Mouse (Mus musculus) kidney, embryonic 15.5 days (tissue): ENCODE measurements around the gene Fmnl2. TPM values are rescaled to one million over a fixed set of nuclear protein-coding genes. Genes with fewer than 3 reads are reported as not detected.

Source experiments
- ATAC-seq: fragments of 200-750 bp; cut with Nextera tagmentation; replicated peaks from 2 replicates; pipeline ENCODE4 v1.8.0; 2017; ENCODE audit warnings: moderate TSS enrichment; ENCODE audit not compliant: low FRiP score
- H3K27ac ChIP-seq: fragments of 300-500 bp; sonication (generic); 2 replicates; pipeline ENCODE4 v1.5.1; 2015; ENCODE audit warnings: mild to moderate bottlenecking, inconsistent platforms
- H3K27me3 ChIP-seq: fragments of 300-500 bp; sonication (generic); 2 replicates; pipeline ENCODE4 v1.6.1; 2015; ENCODE audit warnings: inconsistent platforms
- H3K36me3 ChIP-seq: fragments of 300-500 bp; sonication (generic); 2 replicates; pipeline ENCODE4 v1.6.1; 2015; ENCODE audit warnings: inconsistent platforms
- H3K4me1 ChIP-seq: fragments of 300-500 bp; sonication (generic); 2 replicates; pipeline ENCODE4 v1.6.1; 2015; ENCODE audit warnings: inconsistent platforms
- H3K4me2 ChIP-seq: fragments of 300-500 bp; sonication (generic); 2 replicates; pipeline ENCODE4 v1.6.1; 2015; ENCODE audit warnings: moderate library complexity, mild to moderate bottlenecking, inconsistent platforms
- H3K4me3 ChIP-seq: fragments of 300-500 bp; sonication (generic); replicated peaks from 2 replicates; pipeline ENCODE4 v1.5.1; 2015; ENCODE audit warnings: mild to moderate bottlenecking, inconsistent platforms
- H3K9ac ChIP-seq: fragments of 300-500 bp; sonication (generic); 2 replicates; pipeline ENCODE4 v1.6.1; 2015; ENCODE audit warnings: mild to moderate bottlenecking, inconsistent platforms
- H3K9me3 ChIP-seq: fragments of 300-500 bp; sonication (generic); replicated peaks from 2 replicates; pipeline ENCODE4 v1.6.1; 2016; ENCODE audit warnings: inconsistent platforms
- WGBS: fragments of 180-500 bp; shearing (Covaris S2); methylation state at CpG from one replicate; pipeline ENCODE4 v1.1.7; 2015; ENCODE audit warnings: mixed read lengths; 5-methylcytosine and 5-hydroxymethylcytosine counted together
- polyA plus RNA-seq: library from polyadenylated mRNA; unstranded; fragments of >200 nt; fragmentation: Nextera tagmentation; extraction: Ambion mirVana; gene quantifications from 2 replicates; pipeline ENCODE4 v1.2.1, GENCODE M21; 2015

Gene Fmnl2
- polyA plus RNA-seq, 1 experiment from 2014 or later: 8.0 TPM

DNA sequence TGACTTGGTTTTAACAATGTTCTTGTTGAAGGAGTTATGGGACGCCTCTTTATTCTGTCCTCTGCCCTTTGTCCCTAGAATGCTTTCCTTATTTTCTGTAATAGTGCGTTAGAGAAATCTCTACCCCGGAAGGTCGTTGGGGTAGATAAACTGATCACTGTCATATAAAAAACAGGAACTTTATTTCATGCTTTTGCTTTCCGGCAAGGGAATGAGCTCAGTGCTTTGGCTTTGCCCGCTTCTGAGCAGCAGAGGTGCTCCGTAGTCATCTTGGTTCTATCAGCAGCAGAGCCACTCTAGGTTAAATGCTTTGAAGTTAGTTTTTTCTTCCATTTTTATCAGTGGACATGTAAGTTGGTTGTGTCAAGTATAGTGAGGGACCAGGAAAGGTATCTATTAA lies 135.6 kb downstream of the Fmnl2 start:
- Histone ChIP-seq H3K4me3 (no peak overlapping the region), H3K36me3 (no peaks in the 10 kb centered on the region), H3K27me3 (no peaks in the 10 kb centered on the region), H3K9ac (no peak overlapping the region), H3K4me2 (no peak overlapping the region), H3K27ac (no peak overlapping the region), H3K4me1 (peaks cover 27% of the 10 kb centered on the region), H3K9me3 (no peaks in the 10 kb centered on the region)
- 80% methylated on average over 7 of the region's 7 CpGs for WGBS
- ATAC-seq: no peak

DNA sequence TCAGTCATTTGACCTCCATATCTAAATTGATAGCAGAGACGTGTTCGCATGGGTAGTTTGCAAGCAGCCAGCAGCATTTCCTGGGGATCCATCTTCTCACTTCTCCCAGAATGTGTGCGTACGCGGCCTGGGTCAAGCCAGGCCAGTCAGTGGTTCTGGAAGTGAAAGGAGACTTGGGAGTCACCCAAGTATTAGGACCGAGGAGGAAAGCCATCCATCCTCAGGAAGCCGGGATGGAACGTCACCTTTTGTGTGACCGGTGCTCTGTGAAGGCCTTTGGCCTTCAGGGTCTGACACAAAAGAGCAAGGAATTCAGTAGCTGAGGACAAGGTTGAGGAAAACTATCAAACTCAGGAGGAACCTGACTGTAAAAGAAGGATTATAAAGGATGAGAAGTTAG lies 136.9 kb downstream of the Fmnl2 start:
- Histone ChIP-seq H3K27ac (no peak overlapping the region), H3K27me3 (no peaks in the 10 kb centered on the region), H3K36me3 (no peaks in the 10 kb centered on the region), H3K9ac (no peak overlapping the region), H3K9me3 (no peaks in the 10 kb centered on the region), H3K4me2 (no peak overlapping the region), H3K4me3 (no peak overlapping the region), H3K4me1 (peaks cover 26% of the 10 kb centered on the region)
- 47% methylated on average over 9 of the region's 9 CpGs for WGBS
- ATAC-seq: no peak

DNA sequence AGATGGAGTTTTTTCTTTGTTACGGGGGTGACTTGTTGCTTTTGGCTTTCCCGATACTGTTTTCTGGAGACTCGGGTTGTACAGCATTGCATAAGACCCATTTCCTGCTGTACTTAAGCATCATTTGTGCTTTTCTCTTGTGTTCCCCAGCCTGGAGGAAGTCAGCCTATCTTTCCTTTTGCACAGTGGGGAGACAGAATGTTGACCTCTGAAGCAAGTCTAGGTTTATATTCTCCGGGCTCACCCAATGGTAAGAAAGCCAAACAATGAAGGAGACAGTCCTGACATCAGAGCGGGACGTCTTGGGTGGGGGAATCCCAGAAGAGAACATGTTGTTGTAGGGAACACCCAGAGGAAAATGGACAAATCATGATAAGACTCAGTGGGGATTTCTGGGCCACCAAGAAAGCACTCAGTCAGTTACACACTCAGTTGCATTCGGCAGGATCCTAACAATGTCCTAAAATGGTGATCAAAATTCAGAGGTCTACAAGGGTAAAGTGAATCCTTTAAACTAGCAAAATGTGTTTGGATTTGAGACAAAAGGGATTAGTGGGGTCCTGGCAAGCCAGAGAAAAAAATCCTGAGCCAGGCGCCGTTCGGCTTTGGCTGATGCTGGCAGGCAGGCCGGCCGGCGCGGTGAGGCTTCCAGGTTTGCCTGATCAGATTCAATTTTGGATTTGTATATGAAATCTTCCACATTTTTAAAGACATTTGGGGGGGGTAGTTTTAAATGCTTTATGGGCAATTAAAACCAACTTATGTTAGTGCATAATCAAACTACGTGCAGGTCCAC lies 140.5 kb downstream of the Fmnl2 start:
- Histone ChIP-seq H3K27me3 (no peaks in the 10 kb centered on the region), H3K4me2 (no peak overlapping the region), H3K9ac (no peak overlapping the region), H3K4me3 (no peak overlapping the region), H3K4me1 (peaks cover 15% of the 10 kb centered on the region), H3K27ac (no peak overlapping the region), H3K36me3 (no peaks in the 10 kb centered on the region), H3K9me3 (no peaks in the 10 kb centered on the region)
- WGBS: 78% methylated on average over 15 of the region's 15 CpGs
- no peak for ATAC-seq

DNA sequence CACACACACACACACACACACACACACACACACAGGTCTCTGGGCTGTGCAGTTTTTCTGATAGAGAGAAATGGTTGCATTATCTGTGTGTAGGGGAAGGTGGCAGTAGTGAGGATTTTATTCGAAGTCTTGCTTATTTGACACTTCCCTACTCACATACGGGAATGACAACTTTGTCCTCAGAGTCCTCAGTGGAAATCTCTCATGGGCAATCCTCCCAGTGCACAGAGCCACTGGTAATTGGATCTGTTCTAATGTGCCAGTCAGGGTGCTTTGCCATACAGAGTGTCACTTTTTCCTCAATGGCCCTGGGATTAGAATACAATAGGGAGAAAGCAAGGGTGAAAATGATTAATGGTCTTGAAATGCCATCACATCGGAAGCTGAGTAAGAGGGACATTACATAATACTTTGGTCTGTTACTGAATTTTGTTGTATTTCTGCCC lies 141.9 kb downstream of the Fmnl2 start:
- no peak for ATAC-seq
- Histone ChIP-seq H3K9me3 (no peaks in the 10 kb centered on the region), H3K27me3 (no peaks in the 10 kb centered on the region), H3K4me1 (peaks cover 15% of the 10 kb centered on the region), H3K27ac (no peak overlapping the region), H3K36me3 (no peaks in the 10 kb centered on the region), H3K4me2 (no peak overlapping the region), H3K9ac (no peak overlapping the region), H3K4me3 (no peak overlapping the region)
- WGBS: 36% methylated on average over 3 of the region's 3 CpGs

DNA sequence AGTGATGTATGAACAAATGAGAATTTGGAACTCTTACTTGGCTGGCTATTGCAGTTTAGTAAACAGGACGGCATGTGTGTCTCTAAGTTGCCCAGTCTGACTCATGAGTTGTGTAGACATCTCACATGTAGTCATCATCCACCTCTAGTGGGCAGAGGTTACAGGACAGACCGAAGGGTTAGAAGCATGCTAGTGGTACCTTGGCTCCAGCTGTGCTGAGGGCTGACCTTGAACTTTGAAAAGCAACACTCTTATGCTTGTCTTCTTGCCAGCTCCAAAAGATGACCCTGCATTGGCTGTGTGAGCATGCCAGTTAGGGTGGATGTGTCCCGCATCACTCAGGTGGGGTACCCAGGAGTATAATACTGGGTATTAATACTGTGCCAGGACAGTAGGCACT lies 142.8 kb downstream of the Fmnl2 start:
- H3K27ac ChIP-seq: no peak overlapping the region
- H3K4me1 ChIP-seq: peaks cover 18% of the 10 kb centered on the region
- no peaks in the 10 kb centered on the region for H3K36me3 ChIP-seq
- H3K27me3 ChIP-seq: no peaks in the 10 kb centered on the region
- H3K9ac ChIP-seq: no peak overlapping the region
- ATAC-seq: no peak
- 89% methylated on average over 3 of the region's 3 CpGs for WGBS
- H3K9me3 ChIP-seq: no peaks in the 10 kb centered on the region
- H3K4me3 ChIP-seq: no peak overlapping the region
- H3K4me2 ChIP-seq: no peak overlapping the region

DNA sequence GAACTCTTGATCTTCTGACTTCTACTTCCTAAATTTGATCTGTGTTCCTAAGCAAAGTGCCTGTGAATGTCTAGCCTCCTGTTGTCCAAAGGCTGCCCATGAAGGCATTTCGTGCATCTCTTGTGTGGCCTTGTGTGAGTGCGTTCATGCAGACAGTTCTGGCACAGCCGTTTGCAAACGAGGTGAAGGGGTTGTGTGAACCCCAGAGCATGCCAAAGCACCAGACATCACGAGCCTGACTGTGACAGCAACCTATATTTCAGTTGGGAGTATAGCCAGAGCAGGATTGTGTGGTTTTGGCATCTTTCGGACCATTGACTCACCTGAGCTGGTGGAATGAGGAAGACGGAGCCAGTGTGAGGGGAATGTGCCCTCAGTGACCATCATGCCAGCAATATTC lies 148.5 kb downstream of the Fmnl2 start:
- WGBS: 63% methylated on average over 7 of the region's 7 CpGs
- Histone ChIP-seq H3K4me2 (no peak overlapping the region), H3K27me3 (no peaks in the 10 kb centered on the region), H3K36me3 (no peaks in the 10 kb centered on the region), H3K4me1 (peaks cover 26% of the 10 kb centered on the region), H3K9ac (no peak overlapping the region), H3K27ac (no peak overlapping the region), H3K9me3 (no peaks in the 10 kb centered on the region), H3K4me3 (no peak overlapping the region)
- ATAC-seq: no peak

DNA sequence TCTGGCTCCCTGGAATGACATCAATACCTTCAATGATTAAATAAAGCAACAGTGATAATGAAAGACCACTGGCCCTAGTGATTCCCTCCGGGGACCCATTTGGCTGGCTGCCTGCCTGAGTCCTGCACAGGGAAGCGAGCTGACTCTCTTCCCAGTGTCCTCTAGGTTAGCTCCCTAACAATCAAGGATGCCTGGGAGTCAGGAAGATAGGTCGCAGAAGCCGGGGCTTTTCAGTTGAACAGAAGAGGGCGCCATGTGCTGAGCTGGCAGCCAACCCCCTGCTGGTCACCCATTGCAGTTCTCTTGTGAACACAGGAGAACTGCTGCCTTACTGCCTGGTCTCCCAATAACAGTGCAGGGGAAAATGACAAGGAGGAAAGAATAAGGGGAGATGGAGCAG lies 149.5 kb downstream of the Fmnl2 start:
- Histone ChIP-seq H3K4me2 (no peak overlapping the region), H3K4me3 (no peak overlapping the region), H3K27ac (no peak overlapping the region), H3K9ac (no peak overlapping the region), H3K27me3 (no peaks in the 10 kb centered on the region), H3K9me3 (no peaks in the 10 kb centered on the region), H3K36me3 (no peaks in the 10 kb centered on the region), H3K4me1 (peaks cover 33% of the 10 kb centered on the region)
- WGBS: 23% methylated on average over 5 of the region's 5 CpGs
- peak; percentile 41; the same call in 1 of the 2 replicates for ATAC-seq

DNA sequence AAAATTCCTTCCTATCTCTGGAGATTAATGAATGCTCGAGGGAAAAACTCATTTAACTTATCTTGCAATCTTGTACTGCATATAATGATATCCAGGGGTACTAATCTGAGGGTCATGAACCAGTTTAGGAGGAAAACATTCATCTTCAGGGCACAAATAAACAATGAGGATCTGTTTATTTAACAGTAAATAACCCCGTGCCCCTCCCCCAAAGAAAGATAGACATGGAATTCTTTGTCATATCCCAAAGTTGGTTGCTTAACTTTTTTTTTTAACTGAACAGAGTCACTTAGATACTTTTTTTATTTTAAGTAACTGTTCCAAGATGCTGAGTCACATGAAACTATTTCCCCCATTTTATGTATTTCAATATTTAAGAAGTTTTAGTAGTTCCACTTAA lies 155.4 kb downstream of the Fmnl2 start:
- H3K27ac ChIP-seq: no peak overlapping the region
- ATAC-seq: no peak
- H3K9ac ChIP-seq: no peak overlapping the region
- H3K36me3 ChIP-seq: no peaks in the 10 kb centered on the region
- peaks cover 19% of the 10 kb centered on the region for H3K4me1 ChIP-seq
- H3K9me3 ChIP-seq: no peaks in the 10 kb centered on the region
- WGBS: 30% methylated on average over 2 of the region's 2 CpGs
- no peak overlapping the region for H3K4me3 ChIP-seq
- no peaks in the 10 kb centered on the region for H3K27me3 ChIP-seq
- no peak overlapping the region for H3K4me2 ChIP-seq

DNA sequence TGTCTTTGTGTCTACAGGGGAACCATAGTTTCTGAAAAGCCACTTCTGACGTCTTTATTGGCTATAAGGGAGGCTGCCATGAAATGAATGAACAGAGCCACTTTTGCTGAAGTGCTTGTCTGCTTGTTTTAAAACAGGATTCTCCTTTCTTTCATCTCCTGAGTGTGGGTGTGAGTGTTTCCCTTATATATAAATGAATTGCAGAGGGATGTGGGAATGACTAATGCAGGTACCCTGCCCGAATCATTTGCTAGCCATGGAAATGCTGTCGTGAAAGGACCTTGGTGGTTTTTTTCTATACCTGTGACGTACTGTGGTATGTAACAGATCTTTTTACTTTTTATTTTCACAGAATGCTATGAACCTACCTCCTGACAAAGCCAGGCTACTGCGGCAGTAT lies 156.8 kb downstream of the Fmnl2 start:
- WGBS: 83% methylated on average over 5 of the region's 5 CpGs
- H3K4me1 ChIP-seq: peaks cover 19% of the 10 kb centered on the region
- no peaks in the 10 kb centered on the region for H3K9me3 ChIP-seq
- no peak overlapping the region for H3K27ac ChIP-seq
- H3K36me3 ChIP-seq: no peaks in the 10 kb centered on the region
- no peaks in the 10 kb centered on the region for H3K27me3 ChIP-seq
- no peak for ATAC-seq
- H3K9ac ChIP-seq: no peak overlapping the region
- no peak overlapping the region for H3K4me3 ChIP-seq
- H3K4me2 ChIP-seq: no peak overlapping the region

DNA sequence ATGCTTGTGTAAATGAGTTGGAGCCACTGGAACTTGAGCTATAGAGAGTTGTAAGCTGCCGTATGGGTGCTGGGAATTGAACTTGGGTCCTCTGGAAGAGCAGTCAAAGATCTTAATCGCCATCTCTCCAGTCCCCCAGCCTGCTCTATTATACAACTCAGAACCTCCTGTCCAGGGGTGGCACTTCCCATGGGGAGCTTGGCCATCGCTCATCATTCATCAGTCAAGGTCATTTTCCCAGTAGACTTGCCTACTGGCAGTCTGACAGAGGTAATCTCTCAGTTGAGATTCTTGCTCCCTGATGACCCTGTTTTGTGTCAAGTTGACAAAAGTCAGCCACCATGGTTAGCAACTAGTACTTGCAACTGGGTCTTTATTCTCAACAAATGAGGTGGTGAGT lies 165.3 kb downstream of the Fmnl2 start:
- no peak for ATAC-seq
- Histone ChIP-seq H3K4me2 (no peak overlapping the region), H3K36me3 (peaks cover 12% of the 10 kb centered on the region), H3K9ac (no peak overlapping the region), H3K27ac (no peak overlapping the region), H3K4me3 (no peak overlapping the region), H3K27me3 (no peaks in the 10 kb centered on the region), H3K9me3 (no peaks in the 10 kb centered on the region), H3K4me1 (no peaks in the 10 kb centered on the region)
- WGBS: 97% methylated on average over 3 of the region's 3 CpGs

DNA sequence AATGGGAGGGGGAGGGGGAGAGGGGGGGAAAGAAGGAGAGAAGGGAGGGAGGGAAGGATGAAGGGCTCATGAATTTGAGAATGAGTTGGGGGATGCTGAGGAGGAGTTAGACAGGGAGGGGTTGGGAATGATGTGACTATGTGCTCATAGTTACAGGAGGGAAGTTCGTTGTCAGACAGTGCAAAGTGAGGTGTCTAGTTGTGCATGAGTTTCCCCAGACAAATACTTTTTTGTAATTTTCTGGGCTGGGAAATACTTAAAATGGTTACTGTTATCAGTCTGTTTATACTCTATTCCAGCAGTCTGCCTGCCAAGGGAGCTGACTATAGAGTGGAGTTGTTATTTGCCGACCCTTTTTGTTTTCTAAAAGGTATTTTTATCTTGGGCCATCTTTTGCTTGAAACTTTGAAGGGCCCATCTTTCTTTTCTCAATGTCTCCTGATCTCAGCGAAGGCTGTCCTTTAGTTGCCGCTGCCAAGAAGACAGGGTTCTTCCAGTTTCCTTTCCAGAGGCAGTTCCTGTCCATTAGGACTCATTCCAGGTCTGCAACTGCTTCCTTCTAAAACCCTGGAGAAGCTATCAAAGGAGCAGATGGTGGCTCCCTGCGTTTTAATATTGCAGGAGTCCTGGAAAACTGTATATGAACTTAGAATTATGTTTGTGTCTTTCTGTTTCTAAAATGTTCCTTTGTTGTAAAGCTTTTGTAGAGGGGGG lies 168.6 kb downstream of the Fmnl2 start:
- no peaks in the 10 kb centered on the region for H3K9me3 ChIP-seq
- no peak for ATAC-seq
- 76% methylated on average over 5 of the region's 5 CpGs for WGBS
- H3K9ac ChIP-seq: no peak overlapping the region
- no peak overlapping the region for H3K27ac ChIP-seq
- H3K27me3 ChIP-seq: no peaks in the 10 kb centered on the region
- peaks cover 11% of the 10 kb centered on the region for H3K4me1 ChIP-seq
- peaks cover 13% of the 10 kb centered on the region for H3K36me3 ChIP-seq
- no peak overlapping the region for H3K4me3 ChIP-seq
- H3K4me2 ChIP-seq: no peak overlapping the region

DNA sequence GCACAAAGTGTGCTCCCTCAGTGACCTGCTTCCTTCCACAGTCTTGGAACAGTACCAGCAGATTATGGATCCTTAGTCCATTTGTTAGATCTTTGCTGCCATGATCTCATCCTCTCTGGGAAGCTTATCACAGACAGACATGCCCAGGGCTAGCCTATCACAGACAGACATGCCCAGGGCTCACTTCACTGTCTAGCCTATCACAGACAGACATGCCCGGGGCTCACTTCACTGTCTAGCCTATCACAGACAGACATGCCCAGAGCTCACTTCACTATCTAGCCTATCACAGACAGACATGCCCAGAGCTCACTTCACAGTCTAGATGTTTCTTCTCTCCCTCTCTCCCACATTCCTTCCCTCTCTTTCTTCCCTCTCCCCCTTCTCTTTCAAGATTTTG lies 171.2 kb downstream of the Fmnl2 start:
- no peak overlapping the region for H3K4me3 ChIP-seq
- 90% methylated on average over 1 of the region's 1 CpGs for WGBS

More for the DNA sequence above, 171.2 kb downstream of the Fmnl2 start:
- Histone ChIP-seq H3K27me3 (no peaks in the 10 kb centered on the region), H3K36me3 (peaks cover 10% of the 10 kb centered on the region), H3K9me3 (no peaks in the 10 kb centered on the region), H3K9ac (no peak overlapping the region), H3K27ac (no peak overlapping the region), H3K4me1 (peaks cover 11% of the 10 kb centered on the region), H3K4me2 (no peak overlapping the region)
- ATAC-seq: peak; percentile 61; the same call in 1 of the 2 replicates
